ENCODE assay signal across 22 mouse cellular contexts in the genomic region with DNA sequence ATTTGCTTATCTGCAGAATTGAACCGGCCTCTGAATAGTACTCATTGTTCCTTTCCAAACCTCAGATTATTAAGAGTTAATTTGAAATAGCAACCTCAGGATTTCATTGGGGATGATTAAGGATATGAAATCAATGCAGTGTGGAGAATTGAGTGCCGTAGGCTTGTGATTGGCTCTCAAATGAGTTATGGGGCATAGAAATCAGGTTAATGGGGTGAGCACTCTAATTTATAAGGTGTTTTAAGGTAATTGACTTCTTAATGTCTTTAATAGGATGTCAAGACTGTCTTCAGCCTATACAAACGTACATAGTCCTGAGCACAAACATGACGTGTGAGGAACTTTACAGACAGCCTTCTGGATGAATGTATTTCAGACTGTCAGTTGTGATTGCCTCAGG.
"Had no signal": no experiment of that assay in that cellular context is flagged by ENCODE, and none has a peak within 500 bp of the region (broad histone marks: within the 10 kb centered on the region; RNA-seq: fewer than 3 reads in every experiment).

No protein-coding gene starts in this region.

- H3K27ac ChIP-seq: gastrocnemius, adult 2 months; heart, embryonic 10.5 days; hindbrain, embryonic 13.5 days; intestine, embryonic 15.5 days; limb, embryonic 13.5 days; limb, embryonic 15.5 days had no signal

- H3K4me3 ChIP-seq: gastrocnemius, adult 2 months; heart, embryonic 10.5 days; heart, embryonic 12.5 days; hindbrain, embryonic 13.5 days; intestine, embryonic 15.5 days; limb, embryonic 13.5 days; limb, embryonic 15.5 days had no signal

- ATAC-seq: hindbrain, embryonic 16.5 days; inflammation-experienced regulatory T-cells, adult 6 months; intestine, embryonic 15.5 days; intestine, postnatal 0 days had no signal

- H3K4me2 ChIP-seq: heart, embryonic 12.5 days; hindbrain, embryonic 13.5 days; intestine, embryonic 15.5 days; limb, embryonic 13.5 days; limb, embryonic 15.5 days had no signal

- H3K27me3 ChIP-seq: heart, embryonic 12.5 days; hindbrain, embryonic 13.5 days; intestine, embryonic 15.5 days; limb, embryonic 13.5 days; limb, embryonic 15.5 days had no signal

- H3K9ac ChIP-seq: heart, embryonic 12.5 days; hindbrain, embryonic 13.5 days; intestine, embryonic 15.5 days; limb, embryonic 13.5 days; limb, embryonic 15.5 days had no signal

- H3K36me3 ChIP-seq: heart, embryonic 10.5 days; heart, embryonic 12.5 days; hindbrain, embryonic 13.5 days; intestine, embryonic 15.5 days; limb, embryonic 13.5 days; limb, embryonic 15.5 days had no signal

- H3K4me1 ChIP-seq: heart, embryonic 10.5 days; heart, embryonic 12.5 days; intestine, embryonic 15.5 days; limb, embryonic 13.5 days; limb, embryonic 15.5 days had no signal

- DNase-seq: gastrocnemius, adult 2 months; gastrocnemius, postnatal 10 days; gastrocnemius, postnatal 25 days; heart, adult 18-20 months; heart, postnatal 10 days; heart, postnatal 4 days; kidney, adult 18-20 months; kidney, adult 8-10 months; kidney, postnatal 10 days; kidney, postnatal 25 days; layer of hippocampus, adult 9-11 months; layer of hippocampus, postnatal 36 days; left cerebral cortex, postnatal 4 days had no signal

- H3K9me3 ChIP-seq: heart, embryonic 10.5 days; heart, embryonic 12.5 days; hindbrain, embryonic 13.5 days; intestine, embryonic 15.5 days; limb, embryonic 13.5 days; limb, embryonic 15.5 days had no signal
